In the genomic region with DNA sequence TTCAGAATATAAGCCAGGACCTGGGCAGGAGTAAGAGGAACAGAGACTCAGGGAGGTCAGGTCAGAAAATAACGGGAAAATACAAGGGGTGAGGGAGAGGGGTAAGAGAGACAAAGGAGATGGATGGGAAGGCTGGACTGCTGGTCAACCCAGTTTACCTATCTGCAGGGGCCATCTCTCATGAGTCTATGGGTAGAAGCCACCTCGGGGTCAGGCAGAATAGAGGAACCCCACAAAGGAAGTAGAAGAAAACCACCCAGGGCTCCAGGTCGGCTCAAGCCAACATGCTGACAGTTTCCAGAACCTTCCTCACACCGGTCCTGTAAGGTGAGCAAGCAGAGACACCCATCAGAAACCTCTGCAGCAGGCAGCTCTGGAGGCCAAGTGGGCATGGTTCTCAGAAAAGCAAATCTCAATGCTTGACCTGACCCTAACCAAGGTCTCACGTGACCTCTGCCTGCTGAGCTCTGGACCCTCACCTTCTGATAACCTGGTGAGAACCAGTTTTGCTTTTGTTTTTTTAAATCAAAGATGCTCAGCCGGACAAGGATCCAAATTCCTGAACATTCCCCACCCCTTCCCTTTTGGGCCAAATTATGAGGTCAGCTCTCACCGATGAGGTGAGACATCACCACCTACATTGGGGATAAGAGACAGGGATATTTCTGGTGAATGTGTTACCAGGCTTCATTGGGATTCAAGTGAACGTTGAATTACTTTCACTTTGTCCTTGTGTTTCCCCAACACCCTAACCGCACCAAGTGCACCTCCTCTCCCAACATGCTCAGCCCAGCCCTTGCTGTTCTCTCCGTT, we compare ENCODE assay signal across 15 mouse cellular contexts. TPM values are rescaled to one million over a fixed set of nuclear protein-coding genes. Genes with fewer than 3 reads are reported as not detected.
DNase-seq lines count a peak whose midpoint lies in the region; ATAC-seq and TF ChIP-seq lines count a peak whose summit lies in the region.
"Had no signal": no experiment of that assay in that cellular context is flagged by ENCODE, and none has a peak within 500 bp of the region (broad histone marks: within the 10 kb centered on the region; RNA-seq: fewer than 3 reads in every experiment).

No protein-coding gene starts in this region.

- H3K9me3 ChIP-seq in erythroblast, embryonic 14.5 days (ENCODE audit: control insufficient read depth, low read length), result no peaks in the 10 kb centered on the region
- H3K9me3 ChIP-seq in CH12.LX (replicated peaks; ENCODE audit: low read length), result peaks cover 3% of the 10 kb centered on the region
- H3K9me3 ChIP-seq in forebrain, embryonic 10.5 days, result no peaks in the 10 kb centered on the region
- H3K9me3 ChIP-seq: heart, embryonic 10.5 days; midbrain, embryonic 13.5 days had no signal

- no peak for TF ChIP-seq POLR2A in CH12.LX (IDR thresholded peaks at IDR 0.05; ENCODE audit: low read depth, low read length)

- peak overlapping the region; percentile 93 for H3K4me2 ChIP-seq in CH12.LX (ENCODE audit: insufficient read depth, low read depth, poor library complexity, severe bottlenecking)
- H3K4me2 ChIP-seq: midbrain, embryonic 13.5 days had no signal

- in situ Hi-C loops in CH12.LX (cut with MboI; ENCODE audit: low pct_ligation_motif_present, low pct_unique_long_range_greater_than_20kb, low sequenced_read_pairs), result no loop called here

- peaks cover 81% of the 10 kb centered on the region for H3K36me3 ChIP-seq in erythroblast, embryonic 14.5 days (ENCODE audit: control insufficient read depth)
- H3K36me3 ChIP-seq in CH12.LX (replicated peaks in 1 of 2; ENCODE audit: control insufficient read depth in 1 of 2, insufficient read depth in 1 of 2, low read length in 1 of 2), result peaks cover 0 to 31% of the 10 kb centered on the region in 2 experiments
- H3K36me3 ChIP-seq in forebrain, embryonic 10.5 days (replicated peaks), result peaks cover 6% of the 10 kb centered on the region
- H3K36me3 ChIP-seq: heart, embryonic 10.5 days; midbrain, embryonic 13.5 days had no signal

- H3K4me3 ChIP-seq in erythroblast, embryonic 14.5 days (replicated peaks), result peak overlapping the region; percentile 20
- peak overlapping the region in 2 of 3 experiments; percentile 40 to 46 for H3K4me3 ChIP-seq in CH12.LX (replicated peaks in 1 of 3; ENCODE audit: low read depth in 2 of 3, low read length in 2 of 3, poor library complexity in 1 of 3)
- no peak overlapping the region for H3K4me3 ChIP-seq in forebrain, embryonic 10.5 days
- no peak overlapping the region for H3K4me3 ChIP-seq in gastrocnemius, adult 2 months
- H3K4me3 ChIP-seq: heart, embryonic 10.5 days; midbrain, embryonic 13.5 days had no signal

- DNase-seq in CH12.LX (ENCODE audit: extremely low read depth), result no peak
- DNase-seq in naive thymus-derived CD4-positive, alpha-beta T cell, adult 2 months (ENCODE audit: low read depth), result peak; percentile 59
- DNase-seq in heart, adult 8-10 months (ENCODE audit: low spot score), result no peak
- no peak for DNase-seq in forebrain, embryonic 10.5 days (ENCODE audit: extremely low spot score, low spot score)
- no peak for DNase-seq in gastrocnemius, adult 2 months
- DNase-seq: cerebellum, adult 9-11 months; kidney, postnatal 10 days; layer of hippocampus, postnatal 36 days; lung, adult 18-20 months had no signal

- peak overlapping the region; percentile 72; the same call in 1 of the 2 replicates for H3K9ac ChIP-seq in CH12.LX (ENCODE audit: insufficient read depth, low read depth)
- H3K9ac ChIP-seq: midbrain, embryonic 13.5 days had no signal

- peak overlapping the region; percentile 81 for H3K27ac ChIP-seq in CH12.LX (ENCODE audit: insufficient read depth, low read depth)
- no peak overlapping the region for H3K27ac ChIP-seq in forebrain, embryonic 10.5 days
- no peak overlapping the region for H3K27ac ChIP-seq in gastrocnemius, adult 2 months
- H3K27ac ChIP-seq: heart, embryonic 10.5 days; hindbrain, postnatal 0 days; midbrain, embryonic 13.5 days had no signal

- dilution Hi-C loops in CH12.LX (cut with MboI; ENCODE audit: extremely low pct_ligation_motif_present, extremely low pct_unique_long_range_greater_than_20kb, low sequenced_read_pairs), result no loop called here

- TF ChIP-seq RAD21 in CH12.LX (IDR thresholded peaks at IDR 0.05; ENCODE audit: low read depth, low read length), result no peak

- TF ChIP-seq EP300 in CH12.LX (IDR thresholded peaks at IDR 0.05; ENCODE audit: low read length), result no peak

- no peak for ATAC-seq in erythroblast, adult 5-6 weeks (replicated peaks; ENCODE audit: low FRiP score, poor library complexity, severe bottlenecking)
- peak; percentile 34 for ATAC-seq in inflammation-experienced regulatory T-cells, adult 6 months
- ATAC-seq: hindbrain, postnatal 0 days; midbrain, embryonic 13.5 days had no signal

- H3K79me2 ChIP-seq in CH12.LX (replicated peaks; ENCODE audit: control insufficient read depth, extremely low read depth, insufficient read depth, poor library complexity, severe bottlenecking), result peaks cover 85% of the 10 kb centered on the region

- H3K4me1 ChIP-seq in erythroblast, embryonic 14.5 days (ENCODE audit: control insufficient read depth), result peaks cover 93% of the 10 kb centered on the region
- peaks cover 14 to 72% of the 10 kb centered on the region in 2 experiments for H3K4me1 ChIP-seq in CH12.LX (ENCODE audit: control insufficient read depth in 1 of 2, insufficient read depth in 2 of 2)
- H3K4me1 ChIP-seq in forebrain, embryonic 10.5 days, result peaks cover 21% of the 10 kb centered on the region

- 92% methylated on average over 10 of the region's 10 CpGs for WGBS in forebrain, embryonic 10.5 days

- H3K27me3 ChIP-seq in erythroblast, embryonic 14.5 days (ENCODE audit: control insufficient read depth), result no peaks in the 10 kb centered on the region
- H3K27me3 ChIP-seq in CH12.LX (replicated peaks), result no peaks in the 10 kb centered on the region
- H3K27me3 ChIP-seq in forebrain, embryonic 10.5 days (ENCODE audit: poor library complexity, severe bottlenecking), result 0 out of 2 replicates have a peak, but pooled peaks cover 7% of the 10 kb centered on the region
- H3K27me3 ChIP-seq: midbrain, embryonic 13.5 days had no signal

- no peak for TF ChIP-seq CTCF in CH12.LX (conservative IDR thresholded peaks at IDR 0.05 in 1 of 2, IDR thresholded peaks at IDR 0.05 in 1 of 2; ENCODE audit: low read depth in 2 of 2, low read length in 2 of 2)
- TF ChIP-seq CTCF in gastrocnemius, adult 2 months (IDR thresholded peaks at IDR 0.05), result no peak

- intact Hi-C loops in gastrocnemius, adult 2 months (cut with DNase I), result no loop called here

TF ChIP-seq in CH12.LX, 34 proteins besides CTCF, POLR2A, EP300 and RAD21:
- TF ChIP-seq MAX (IDR thresholded peaks at IDR 0.05; ENCODE audit: low read length), result peak; percentile 11; the same call in 1 of the 2 replicates
- TF ChIP-seq BHLHE40 (IDR thresholded peaks at IDR 0.05; ENCODE audit: low read depth, low read length), result peak; percentile 86
- no peak for TF ChIP-seq ZKSCAN1 (IDR thresholded peaks at IDR 0.05; ENCODE audit: borderline replicate concordance, low read depth, low read length)
- TF ChIP-seq USF1 (IDR thresholded peaks at IDR 0.05; ENCODE audit: low read depth, low read length), result peak; percentile 51

RNA-seq across cellular contexts. Expression of a gene that starts 5.3 kb away (rescaled TPM):
- polyA plus RNA-seq in erythroblast, embryonic 14.5 days (2012), result 15.1 and 24.6 TPM in 2 replicates
- total RNA-seq in erythroblast, adult 5-6 weeks (2015; ENCODE audit: low replicate concordance), result 45.3 and 64.8 TPM in 2 replicates
- total RNA-seq in erythroblast, adult 5-6 weeks (2017; ENCODE audit: low replicate concordance), result 56.8 and 60.8 TPM in 2 replicates
- total RNA-seq in CH12.LX (2012; rRNA removed), result 103 TPM in 2 replicates
- 40.5 and 41.9 TPM in 2 replicates for total RNA-seq in CH12.LX (2014; rRNA removed)
- polyA plus RNA-seq in CH12.LX (2012; ENCODE audit: insufficient read length, low read depth), result 56.9 and 73.1 TPM in 2 replicates
- polyA plus RNA-seq in inflammation-experienced regulatory T-cells, adult 6 months (2017; shearing (Covaris generic)), result 10 to 100 TPM; 51.5 to 81.0 (median 66.2) TPM
- total RNA-seq in heart, adult 8-10 months (2022), result 1 to 10 TPM; 2.9 to 5.5 (median 3.2) TPM
- 38.6 and 41.6 TPM in 2 replicates for polyA plus RNA-seq in forebrain, embryonic 10.5 days (2016; fragmentation: Nextera tagmentation; extraction: Ambion mirVana)
- 10 to 100 TPM; 18.8 to 31.7 TPM for total RNA-seq in gastrocnemius, adult 2 months (2021)

RNA-seq across cellular contexts. Expression of a gene that starts 45.1 kb away (rescaled TPM):
- 1.5 and 2.9 TPM in 2 replicates for polyA plus RNA-seq in erythroblast, embryonic 14.5 days (2012)
- total RNA-seq in erythroblast, adult 5-6 weeks (2015; ENCODE audit: low replicate concordance), result 3.8 TPM in 1 of 2 replicates, not detected in the other
- total RNA-seq in erythroblast, adult 5-6 weeks (2017; ENCODE audit: low replicate concordance), result 0.84 and 1.8 TPM in 2 replicates
- 0.55 and 2.1 TPM in 2 replicates for total RNA-seq in CH12.LX (2012; rRNA removed)
- 0.22 TPM in 1 of 2 replicates, not detected in the other for total RNA-seq in CH12.LX (2014; rRNA removed)
- 0.53 and 0.57 TPM in 2 replicates for polyA plus RNA-seq in CH12.LX (2012; ENCODE audit: insufficient read length, low read depth)
- 1 to 10 TPM in 2 of 3 experiments, under 1 TPM in 1; 0.80 to 1.5 (median 1.4) TPM for polyA plus RNA-seq in inflammation-experienced regulatory T-cells, adult 6 months (2017; shearing (Covaris generic))
- 10 to 100 TPM; 20.1 to 24.7 (median 23.3) TPM for total RNA-seq in heart, adult 8-10 months (2022)
- polyA plus RNA-seq in forebrain, embryonic 10.5 days (2016; fragmentation: Nextera tagmentation; extraction: Ambion mirVana), result 9.5 and 9.8 TPM in 2 replicates
- 1 to 10 TPM; 5.1 to 6.5 TPM for total RNA-seq in gastrocnemius, adult 2 months (2021)

Comparison
In these comparisons a context has a peak if more than half of its experiments do, and no peak if none do; other contexts are left out.
1. H3K4me3 ChIP-seq: peak in erythroblast, embryonic 14.5 days (single experiment) and CH12.LX (2 of 3); none in forebrain, embryonic 10.5 days (single experiment) and gastrocnemius, adult 2 months (single experiment).